ENCODE assay signal across 33 mouse cellular contexts in genomic region chr6:129581896-129582295, GRCm38 (mm10). TPM values are rescaled to one million over a fixed set of nuclear protein-coding genes. Genes with fewer than 3 reads are reported as not detected.
DNase-seq lines count a peak whose midpoint lies in the region; ATAC-seq and TF ChIP-seq lines count a peak whose summit lies in the region.
"Had no signal": no experiment of that assay in that cellular context is flagged by ENCODE, and none has a peak within 500 bp of the region (broad histone marks: within the 10 kb centered on the region; RNA-seq: fewer than 3 reads in every experiment).

No protein-coding gene starts in this region.

- H3K9me3 ChIP-seq in midbrain, embryonic 11.5 days (ENCODE audit: control insufficient read depth, low read length), result no peaks in the 10 kb centered on the region
- H3K9me3 ChIP-seq: embryonic facial prominence, embryonic 12.5 days; embryonic facial prominence, embryonic 15.5 days; heart, embryonic 15.5 days had no signal

- in situ Hi-C loops in Patski (cut with MboI; ENCODE audit: low pct_unique_long_range_greater_than_20kb), result no loop called here

- DNase-seq in spleen, adult 2 months (ENCODE audit: low read depth in 1 of 2, low spot score in 2 of 2), result no peak
- no peak for DNase-seq in spleen, adult 12 weeks (ENCODE audit: low spot score)
- DNase-seq in Patski (ENCODE audit: low read depth, low spot score), result no peak
- DNase-seq in midbrain, embryonic 11.5 days (ENCODE audit: low spot score, missing footprints), result no peak
- DNase-seq in gastrocnemius, postnatal 14 days, result no peak
- no peak for DNase-seq in adrenal gland, adult 18-20 months (ENCODE audit: low spot score in 2 of 2)
- DNase-seq: adrenal gland, adult 2 months; cerebellum, adult 11 months; cerebellum, adult 2 months; forebrain, postnatal 0 days; gastrocnemius, adult 2 months; gastrocnemius, postnatal 25 days; heart, postnatal 10 days; heart, postnatal 36 days; kidney, adult 18-20 months had no signal

- CTCF ChIA-PET in Patski (lab: Charles Lee), result no interaction called here

- H3K4me3 ChIP-seq in spleen, adult 2 months (ENCODE audit: extremely low read depth, insufficient read depth, insufficient read length), result no peak overlapping the region
- no peak overlapping the region for H3K4me3 ChIP-seq in midbrain, embryonic 11.5 days (ENCODE audit: low read depth, low read length)
- H3K4me3 ChIP-seq: embryonic facial prominence, embryonic 12.5 days; embryonic facial prominence, embryonic 15.5 days; gastrocnemius, adult 2 months; heart, embryonic 15.5 days had no signal

- no peak overlapping the region for H3K4me2 ChIP-seq in midbrain, embryonic 11.5 days
- H3K4me2 ChIP-seq: embryonic facial prominence, embryonic 12.5 days; embryonic facial prominence, embryonic 15.5 days; heart, embryonic 11.5 days; heart, embryonic 15.5 days; hindbrain, embryonic 14.5 days had no signal

- intact Hi-C loops in gastrocnemius, postnatal 14 days (cut with DNase I; ENCODE audit: low total_unique reads), result no loop called here

- POLR2A ChIA-PET in Patski (lab: Charles Lee), result no interaction called here

- H3K36me3 ChIP-seq in spleen, adult 2 months (ENCODE audit: control insufficient read depth, insufficient read depth, low read length), result no peaks in the 10 kb centered on the region
- H3K36me3 ChIP-seq in midbrain, embryonic 11.5 days (ENCODE audit: control insufficient read depth, insufficient read depth, low read length), result no peaks in the 10 kb centered on the region
- H3K36me3 ChIP-seq: embryonic facial prominence, embryonic 12.5 days; embryonic facial prominence, embryonic 15.5 days; heart, embryonic 15.5 days had no signal

- TF ChIP-seq POLR2A in spleen, adult 2 months (IDR thresholded peaks at IDR 0.05; ENCODE audit: low read depth, low read length), result no peak

- H3K4me1 ChIP-seq in spleen, adult 2 months (ENCODE audit: control insufficient read depth, insufficient read depth, insufficient read length), result peaks cover 4% of the 10 kb centered on the region; the same call in 1 of the 2 replicates
- no peaks in the 10 kb centered on the region for H3K4me1 ChIP-seq in midbrain, embryonic 11.5 days (ENCODE audit: control insufficient read depth, insufficient read depth, low read length)
- H3K4me1 ChIP-seq: embryonic facial prominence, embryonic 12.5 days; embryonic facial prominence, embryonic 15.5 days; heart, embryonic 15.5 days had no signal

- TF ChIP-seq CTCF in spleen, adult 2 months (IDR thresholded peaks at IDR 0.05; ENCODE audit: extremely low read depth, insufficient read depth, insufficient read length, insufficient replicate concordance), result no peak
- TF ChIP-seq CTCF in Patski (IDR thresholded peaks at IDR 0.05), result no peak

- H3K27me3 ChIP-seq in spleen, adult 2 months (ENCODE audit: control insufficient read depth, insufficient read depth, low read length), result no peaks in the 10 kb centered on the region
- H3K27me3 ChIP-seq in Patski, result peaks cover 29% of the 10 kb centered on the region
- no peaks in the 10 kb centered on the region for H3K27me3 ChIP-seq in midbrain, embryonic 11.5 days (ENCODE audit: control insufficient read depth, insufficient read depth, low read length)
- H3K27me3 ChIP-seq: embryonic facial prominence, embryonic 12.5 days; embryonic facial prominence, embryonic 15.5 days; heart, embryonic 15.5 days had no signal

- WGBS in spleen, adult 2 months, result 42% methylated on average over 4 of the region's 4 CpGs
- 83% methylated on average over 4 of the region's 4 CpGs for WGBS in midbrain, embryonic 11.5 days

- H3K27ac ChIP-seq in spleen, adult 2 months (ENCODE audit: insufficient read depth, low read length), result peak overlapping the region; percentile 33; the same call in 1 of the 2 replicates
- no peak overlapping the region for H3K27ac ChIP-seq in midbrain, embryonic 11.5 days (ENCODE audit: low read depth, low read length)
- H3K27ac ChIP-seq: embryonic facial prominence, embryonic 12.5 days; embryonic facial prominence, embryonic 15.5 days; gastrocnemius, adult 2 months; heart, embryonic 15.5 days; hindbrain, embryonic 14.5 days; hindbrain, postnatal 0 days had no signal

- ATAC-seq in Patski, result peak; percentile 8
- peak; percentile 71 to 84 for ATAC-seq in hematopoietic stem cell, adult 5-6 weeks (replicated peaks in 1 of 2; ENCODE audit: insufficient read depth in 1 of 2, low FRiP score in 2 of 2, low TSS enrichment in 1 of 2, low read depth in 1 of 2, poor library complexity in 2 of 2, severe bottlenecking in 2 of 2)
- peak; percentile 46; the same call in 1 of the 2 replicates for ATAC-seq in monocyte, adult 5-6 weeks (replicated peaks; ENCODE audit: insufficient number of reproducible peaks, low FRiP score, low TSS enrichment, poor library complexity, severe bottlenecking)
- ATAC-seq in midbrain, embryonic 11.5 days (ENCODE audit: low FRiP score), result no peak
- ATAC-seq: CD4-positive, CD25-positive, alpha-beta regulatory T cell, adult 4 months; forebrain, embryonic 14.5 days; forebrain, postnatal 0 days; hindbrain, postnatal 0 days; inflammation-experienced regulatory T-cells, adult 6 months; intestine, embryonic 16.5 days had no signal

- H3K9ac ChIP-seq in midbrain, embryonic 11.5 days (ENCODE audit: low read length), result no peak overlapping the region
- H3K9ac ChIP-seq: embryonic facial prominence, embryonic 12.5 days; embryonic facial prominence, embryonic 15.5 days; forebrain, postnatal 0 days; heart, embryonic 15.5 days; hindbrain, embryonic 14.5 days had no signal

RNA-seq across cellular contexts. Expression of gene Klre1, which starts 4.2 kb away (rescaled TPM):
- polyA plus RNA-seq in spleen, adult 2 months (2012; rRNA removed), result 1.6 and 2.6 TPM in 2 replicates
- polyA plus RNA-seq in Patski (2021), result not detected
- 0.31 TPM in 1 of 2 replicates, not detected in the other for total RNA-seq in hematopoietic stem cell, adult 5-6 weeks (2017)
- 390 to 1,008 TPM (median 400 TPM) in 3 replicates for total RNA-seq in monocyte, adult 5-6 weeks (2017)
- not detected in 2 replicates for polyA plus RNA-seq in midbrain, embryonic 11.5 days (2014; fragmentation: Nextera tagmentation; extraction: Ambion mirVana)
- not detected for total RNA-seq in gastrocnemius, postnatal 14 days (2021)
- under 1 TPM in 1 of 2 experiments, not detected in 1; 0.22 TPM for total RNA-seq in adrenal gland, adult 18-20 months (2021)
- total RNA-seq: adrenal gland, postnatal 14 days; adrenal gland, postnatal 4 days; forebrain, postnatal 0 days; gastrocnemius, adult 2 months; gastrocnemius, postnatal 25 days; heart, adult 8-10 months; heart, postnatal 10 days; heart, postnatal 36 days; hindbrain, postnatal 0 days had no signal
- polyA plus RNA-seq: adrenal gland, adult 2 months; cerebellum, adult 2 months; embryonic facial prominence, embryonic 12.5 days; embryonic facial prominence, embryonic 15.5 days; forebrain, embryonic 11.5 days; forebrain, embryonic 14.5 days; forebrain, postnatal 0 days; heart, embryonic 11.5 days; heart, embryonic 15.5 days; hindbrain, embryonic 14.5 days; intestine, embryonic 16.5 days had no signal

RNA-seq across cellular contexts. Expression of gene Klrd1, which starts 9.7 kb away (rescaled TPM):
- 1.2 and 2.5 TPM in 2 replicates for polyA plus RNA-seq in spleen, adult 2 months (2012; rRNA removed)
- polyA plus RNA-seq in Patski (2021), result not detected
- total RNA-seq in hematopoietic stem cell, adult 5-6 weeks (2017), result 2.4 and 9.5 TPM in 2 replicates
- total RNA-seq in monocyte, adult 5-6 weeks (2017), result 278 to 891 TPM (median 296 TPM) in 3 replicates
- not detected in 2 replicates for polyA plus RNA-seq in midbrain, embryonic 11.5 days (2014; fragmentation: Nextera tagmentation; extraction: Ambion mirVana)
- not detected for total RNA-seq in gastrocnemius, postnatal 14 days (2021)
- under 1 TPM; 0.66 to 0.70 TPM for total RNA-seq in adrenal gland, adult 18-20 months (2021)
- total RNA-seq: adrenal gland, postnatal 14 days; forebrain, postnatal 0 days; gastrocnemius, adult 2 months; gastrocnemius, postnatal 25 days; heart, postnatal 10 days; hindbrain, postnatal 0 days had no signal
- polyA plus RNA-seq: CD4-positive, CD25-positive, alpha-beta regulatory T cell, adult 4 months; cerebellum, adult 2 months; embryonic facial prominence, embryonic 12.5 days; forebrain, embryonic 11.5 days; forebrain, embryonic 14.5 days; forebrain, postnatal 0 days; heart, embryonic 11.5 days; hindbrain, embryonic 11.5 days; hindbrain, embryonic 14.5 days; hindbrain, postnatal 0 days had no signal

RNA-seq across cellular contexts. Expression of gene Klrk1, which starts 41.8 kb away (rescaled TPM):
- polyA plus RNA-seq in spleen, adult 2 months (2012; rRNA removed), result 1.1 and 2.1 TPM in 2 replicates
- polyA plus RNA-seq in Patski (2021), result not detected
- total RNA-seq in hematopoietic stem cell, adult 5-6 weeks (2017), result 5.2 and 7.7 TPM in 2 replicates
- total RNA-seq in monocyte, adult 5-6 weeks (2017), result 316 to 1,130 TPM (median 336 TPM) in 3 replicates
- polyA plus RNA-seq in midbrain, embryonic 11.5 days (2014; fragmentation: Nextera tagmentation; extraction: Ambion mirVana), result 0.14 and 0.21 TPM in 2 replicates
- total RNA-seq in gastrocnemius, postnatal 14 days (2021), result not detected
- under 1 TPM; 0.96 TPM for total RNA-seq in adrenal gland, adult 18-20 months (2021)
- total RNA-seq: adrenal gland, postnatal 14 days; forebrain, postnatal 0 days; gastrocnemius, adult 2 months; gastrocnemius, postnatal 25 days; heart, postnatal 10 days; hindbrain, postnatal 0 days had no signal
- polyA plus RNA-seq: adrenal gland, adult 2 months; cerebellum, adult 2 months; forebrain, postnatal 0 days; frontal cortex, adult 2 months; heart, embryonic 11.5 days had no signal

RNA-seq across cellular contexts. Expression of gene Gabarapl1, which starts 48.9 kb away (rescaled TPM):
- 17.6 and 19.9 TPM in 2 replicates for polyA plus RNA-seq in spleen, adult 2 months (2012; rRNA removed)
- polyA plus RNA-seq in Patski (2021), result 203 TPM
- 147 and 152 TPM in 2 replicates for total RNA-seq in hematopoietic stem cell, adult 5-6 weeks (2017)
- 27.9 to 39.7 TPM (median 35.0 TPM) in 3 replicates for total RNA-seq in monocyte, adult 5-6 weeks (2017)
- 22.7 and 24.5 TPM in 2 replicates for polyA plus RNA-seq in midbrain, embryonic 11.5 days (2014; fragmentation: Nextera tagmentation; extraction: Ambion mirVana)
- 10 to 100 TPM; 27.8 to 35.4 TPM for total RNA-seq in gastrocnemius, postnatal 14 days (2021)
- total RNA-seq in adrenal gland, adult 18-20 months (2021), result 100 to 1,000 TPM; 283 to 313 TPM

Comparison
In these comparisons a context has a peak if more than half of its experiments do, and no peak if none do; other contexts are left out.
1. RNA of gene Klre1, which starts 4.2 kb away (total RNA-seq): 390 to 1,008 TPM in monocyte, adult 5-6 weeks; 0.22 TPM in adrenal gland, adult 18-20 months, 0.31 TPM in hematopoietic stem cell, adult 5-6 weeks and not detected in gastrocnemius, postnatal 14 days; every median in the first group is over 100 times any median in the second.
2. RNA of gene Klrd1, which starts 9.7 kb away (total RNA-seq): 278 to 891 TPM in monocyte, adult 5-6 weeks; 2.4 to 9.5 TPM in hematopoietic stem cell, adult 5-6 weeks, 0.66 to 0.70 TPM in adrenal gland, adult 18-20 months and not detected in gastrocnemius, postnatal 14 days; every median in the first group is over 10 times any median in the second.
3. RNA of gene Klrk1, which starts 41.8 kb away (total RNA-seq): 316 to 1,130 TPM in monocyte, adult 5-6 weeks; 5.2 to 7.7 TPM in hematopoietic stem cell, adult 5-6 weeks, 0.96 TPM in adrenal gland, adult 18-20 months and not detected in gastrocnemius, postnatal 14 days; every median in the first group is over 10 times any median in the second.